Mouse (Mus musculus): ENCODE data around the gene Znhit3. TPM values are rescaled to one million over a fixed set of nuclear protein-coding genes. Genes with fewer than 3 reads are reported as not detected.
A peak's percentile ranks its signal among the peaks of the same experiment; 100 is the strongest.

Gene Znhit3
- polyA plus RNA-seq, 1 experiment from 2014 or later: 38.6 TPM

- no peak overlapping the region for H3K27ac ChIP-seq (replicated peaks)
- H3K36me3 ChIP-seq: peaks cover 19% of the 10 kb centered on the region
- no peaks in the 10 kb centered on the region for H3K9me3 ChIP-seq
- no peak overlapping the region for H3K9ac ChIP-seq
- H3K4me1 ChIP-seq: peaks cover 13% of the 10 kb centered on the region
- H3K4me3 ChIP-seq: no peak overlapping the region
- peak overlapping the region; percentile 25; the same call in 1 of the 2 replicates for H3K4me2 ChIP-seq
- WGBS: 64% methylated on average over 1 of the region's 1 CpGs
- ATAC-seq (ENCODE audit: extremely low read depth, insufficient number of reproducible peaks, low FRiP score, low TSS enrichment): no peak
- H3K27me3 ChIP-seq (replicated peaks): no peaks in the 10 kb centered on the region
These were observed 42.9 kb downstream of the Znhit3 start for GRCm38 (mm10) chr11:84873042-84873833.

DNA sequence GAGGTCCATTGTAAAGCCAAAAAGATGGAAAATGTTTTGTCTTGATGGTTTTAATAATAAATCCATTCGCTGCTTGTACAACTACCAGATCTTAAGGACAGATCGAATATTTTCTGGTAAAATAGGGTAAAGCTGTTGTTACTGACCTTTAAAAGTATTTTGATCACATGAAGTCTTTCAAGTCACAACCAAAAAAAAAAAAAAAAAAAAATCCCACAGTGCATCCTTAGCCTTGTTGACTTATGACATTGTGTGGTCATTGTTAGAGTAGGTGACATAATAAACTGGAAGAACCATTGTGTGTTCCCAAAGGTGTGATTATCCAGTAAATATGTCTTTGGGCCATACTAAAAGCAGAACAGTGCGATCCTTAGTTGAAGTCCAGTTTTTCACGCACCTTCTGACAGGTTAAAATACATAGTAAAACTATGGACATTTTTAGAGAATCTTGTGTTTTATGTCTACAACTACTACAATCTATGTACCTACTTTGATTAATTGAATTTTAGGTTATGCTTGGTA is 44.6 kb downstream of the Znhit3 start:
- Histone ChIP-seq H3K27ac (replicated peaks) (peak overlapping the region; percentile 99), H3K4me3 (peak overlapping the region; percentile 97), H3K27me3 (replicated peaks) (no peaks in the 10 kb centered on the region), H3K9ac (peak overlapping the region; percentile 98), H3K9me3 (no peaks in the 10 kb centered on the region), H3K36me3 (peaks cover 12% of the 10 kb centered on the region), H3K4me2 (peak overlapping the region; percentile 82), H3K4me1 (peaks cover 24% of the 10 kb centered on the region)
- ATAC-seq (ENCODE audit: extremely low read depth, insufficient number of reproducible peaks, low FRiP score, low TSS enrichment): no peak
- WGBS: 64% methylated on average over 4 of the region's 4 CpGs

DNA sequence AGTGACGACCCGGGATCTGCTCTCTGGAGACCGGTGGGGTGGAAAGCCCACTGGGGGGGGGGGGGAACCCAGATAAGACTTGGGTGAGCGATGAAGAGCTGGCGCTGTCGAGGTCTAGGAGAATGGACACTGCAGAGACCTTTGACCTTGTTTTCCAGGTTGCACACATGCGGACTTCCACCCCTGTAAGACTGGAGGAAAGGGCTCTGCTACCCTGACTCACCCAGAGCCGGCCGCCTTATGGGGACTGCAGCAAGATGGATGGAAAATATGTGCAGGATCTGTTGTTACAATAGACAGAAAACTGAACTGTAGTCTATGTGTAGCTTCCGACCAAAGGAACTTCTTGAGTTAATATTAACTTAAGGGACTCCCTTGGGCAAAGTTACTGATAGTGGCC is 45.1 kb downstream of the Znhit3 start:
- under 1% methylated on average over 10 of the region's 10 CpGs for WGBS

GRCm38 (mm10) chr11:84870337-84871043 is 45.7 kb downstream of the Znhit3 start, which contains the start of gene Ggnbp2:
Gene Ggnbp2 (minus strand): TSS chr11:84870817.
- H3K27me3 ChIP-seq (replicated peaks): no peaks in the 10 kb centered on the region
- H3K4me1 ChIP-seq: peaks cover 30% of the 10 kb centered on the region
- H3K27ac ChIP-seq (replicated peaks): peak within 1 kb of the TSS; percentile 99
- peak within 1 kb of the TSS; percentile 97 for H3K4me3 ChIP-seq
- ATAC-seq (ENCODE audit: extremely low read depth, insufficient number of reproducible peaks, low FRiP score, low TSS enrichment): peak; percentile 85
- H3K4me2 ChIP-seq: peak within 1 kb of the TSS; percentile 93
- H3K36me3 ChIP-seq: peaks cover 11% of the 10 kb centered on the region
- peak within 1 kb of the TSS; percentile 98 for H3K9ac ChIP-seq
- no peaks in the 10 kb centered on the region for H3K9me3 ChIP-seq
- WGBS: under 1% methylated on average over 48 of the region's 62 CpGs

More for the DNA sequence above, 45.1 kb downstream of the Znhit3 start:
- no peaks in the 10 kb centered on the region for H3K27me3 ChIP-seq (replicated peaks)
- peaks cover 8% of the 10 kb centered on the region for H3K36me3 ChIP-seq
- H3K9ac ChIP-seq: peak overlapping the region; percentile 98
- no peaks in the 10 kb centered on the region for H3K9me3 ChIP-seq
- peak overlapping the region; percentile 97 for H3K4me3 ChIP-seq
- ATAC-seq (ENCODE audit: extremely low read depth, insufficient number of reproducible peaks, low FRiP score, low TSS enrichment): peak; percentile 34
- peak overlapping the region; percentile 82 for H3K4me2 ChIP-seq
- H3K4me1 ChIP-seq: peaks cover 27% of the 10 kb centered on the region
- H3K27ac ChIP-seq (replicated peaks): peak overlapping the region; percentile 99

- peak; percentile 74 for ATAC-seq (ENCODE audit: extremely low read depth, insufficient number of reproducible peaks, low FRiP score, low TSS enrichment)
These were observed 46.5 kb downstream of the Znhit3 start for GRCm38 (mm10) chr11:84869537-84870232.

DNA sequence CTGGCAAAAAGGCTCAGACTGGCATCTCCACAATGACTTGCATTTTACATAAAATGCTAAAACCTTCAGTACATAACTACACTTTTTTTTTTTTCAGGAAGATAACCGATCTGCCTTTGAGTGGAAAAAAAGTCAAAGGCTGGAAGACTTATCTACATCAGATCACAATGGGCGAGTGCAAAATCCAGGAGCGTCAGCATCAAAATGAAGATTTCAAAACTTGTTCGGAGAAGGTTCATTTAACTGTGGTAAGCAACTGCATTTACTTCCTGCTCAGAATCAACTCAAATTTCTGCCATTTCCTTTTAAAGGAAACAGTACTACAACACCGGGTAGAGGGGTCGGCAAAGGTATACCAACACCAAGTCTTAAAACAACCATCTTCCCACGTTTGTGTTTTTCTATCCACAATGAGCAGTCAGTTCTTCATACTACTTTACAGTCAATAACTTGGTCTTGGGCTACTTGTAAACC is 47.3 kb downstream of the Znhit3 start:
- peaks cover 40% of the 10 kb centered on the region for H3K4me1 ChIP-seq
- WGBS: 8% methylated on average over 7 of the region's 7 CpGs
- peak overlapping the region; percentile 98 for H3K9ac ChIP-seq
- peaks cover 14% of the 10 kb centered on the region for H3K36me3 ChIP-seq
- peak overlapping the region; percentile 93 for H3K4me2 ChIP-seq
- H3K27ac ChIP-seq (replicated peaks): peak overlapping the region; percentile 94
- H3K9me3 ChIP-seq: no peaks in the 10 kb centered on the region
- H3K27me3 ChIP-seq (replicated peaks): no peaks in the 10 kb centered on the region
- ATAC-seq (ENCODE audit: extremely low read depth, insufficient number of reproducible peaks, low FRiP score, low TSS enrichment): no peak
- peak overlapping the region; percentile 97 for H3K4me3 ChIP-seq

More at GRCm38 (mm10) chr11:84869537-84870232, 46.5 kb downstream of the Znhit3 start:
- H3K9ac ChIP-seq: peak overlapping the region; percentile 98
- peak overlapping the region; percentile 93 for H3K4me2 ChIP-seq
- whole genome bisulfite sequencing: under 1% methylated on average over 61 of the region's 61 CpGs
- H3K9me3 ChIP-seq: no peaks in the 10 kb centered on the region
- peak overlapping the region; percentile 94 for H3K27ac ChIP-seq (replicated peaks)
- peak overlapping the region; percentile 97 for H3K4me3 ChIP-seq
- H3K27me3 ChIP-seq (replicated peaks): no peaks in the 10 kb centered on the region
- peaks cover 16% of the 10 kb centered on the region for H3K36me3 ChIP-seq
- H3K4me1 ChIP-seq: peaks cover 37% of the 10 kb centered on the region

GRCm38 (mm10) chr11:84867586-84867985 is 48.6 kb downstream of the Znhit3 start:
- Histone ChIP-seq H3K4me2 (peak overlapping the region; percentile 42), H3K4me3 (peak overlapping the region; percentile 19)

DNA sequence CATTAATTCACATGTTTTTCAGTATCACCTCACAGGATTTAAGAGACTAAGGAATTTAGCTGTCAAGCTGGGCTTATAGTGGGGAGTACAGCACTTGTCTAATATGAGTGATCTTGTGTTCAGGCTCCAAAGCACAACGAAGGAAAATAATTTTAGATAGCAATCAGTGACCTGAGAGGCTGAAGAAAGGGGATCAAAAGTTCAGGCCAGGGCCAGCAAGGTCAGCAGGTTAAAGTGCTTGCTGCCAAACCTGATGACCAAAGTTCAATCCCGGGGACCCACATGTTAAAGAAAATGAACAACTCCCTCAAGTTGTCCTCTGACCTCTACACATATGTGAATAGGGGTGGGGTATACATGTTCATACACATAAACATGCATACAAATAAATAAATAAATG is 50.9 kb downstream of the Znhit3 start:
- Histone ChIP-seq H3K27me3 (replicated peaks) (no peaks in the 10 kb centered on the region), H3K9me3 (no peaks in the 10 kb centered on the region), H3K36me3 (peaks cover 41% of the 10 kb centered on the region), H3K4me1 (peaks cover 37% of the 10 kb centered on the region), H3K4me3 (no peak overlapping the region), H3K4me2 (no peak overlapping the region), H3K27ac (replicated peaks) (no peak overlapping the region), H3K9ac (peak overlapping the region; percentile 33; the same call in 1 of the 2 replicates)
- WGBS: 59% methylated on average over 2 of the region's 2 CpGs
- ATAC-seq (ENCODE audit: extremely low read depth, insufficient number of reproducible peaks, low FRiP score, low TSS enrichment): no peak

More at GRCm38 (mm10) chr11:84867586-84867985, 48.6 kb downstream of the Znhit3 start:
- 85% methylated on average over 2 of the region's 2 CpGs for WGBS
- Histone ChIP-seq H3K9me3 (no peaks in the 10 kb centered on the region), H3K36me3 (peaks cover 19% of the 10 kb centered on the region), H3K27ac (replicated peaks) (no peak overlapping the region), H3K4me1 (peaks cover 45% of the 10 kb centered on the region), H3K27me3 (replicated peaks) (no peaks in the 10 kb centered on the region), H3K9ac (no peak overlapping the region)
- ATAC-seq (ENCODE audit: extremely low read depth, insufficient number of reproducible peaks, low FRiP score, low TSS enrichment): no peak

Measured in heart, embryonic 13.5 days (tissue).